Mouse (Mus musculus) CH12.LX (cell line): ENCODE measurements around the gene Dlgap1. TPM values are rescaled to one million over a fixed set of nuclear protein-coding genes. Genes with fewer than 3 reads are reported as not detected.

Experiments used
- DNase-seq: peaks from one replicate; pipeline ENCODE4 v3.0.0-alpha.2; 2013; ENCODE audit errors: extremely low read depth
- H3K27ac ChIP-seq: 2 replicates; pipeline ENCODE4 v1.5.1; 2012; ENCODE audit warnings: low read depth, mild to moderate bottlenecking, control low read depth, moderate library complexity; ENCODE audit not compliant: insufficient read depth
- H3K27me3 ChIP-seq: replicated peaks from 2 replicates; pipeline ENCODE3; 2012; ENCODE audit warnings: inconsistent platforms
- H3K36me3 ChIP-seq, 2 experiments: replicated peaks in 1 of 2; 2 replicates each; pipeline versions ENCODE3 to v1.6.1; 2012; ENCODE audit warnings: inconsistent platforms in 1 of 2, low read length in 1 of 2, mild to moderate bottlenecking in 1 of 2, mixed read lengths in 1 of 2, moderate library complexity in 1 of 2; ENCODE audit not compliant: control insufficient read depth in 1 of 2, insufficient read depth in 1 of 2
- H3K4me1 ChIP-seq, 2 experiments: 2 replicates each; pipeline ENCODE4 v1.6.1; 2012; ENCODE audit warnings: inconsistent platforms in 1 of 2, moderate library complexity in 1 of 2; ENCODE audit not compliant: insufficient read depth in 2 of 2, control insufficient read depth in 1 of 2
- H3K4me2 ChIP-seq: 2 replicates; pipeline ENCODE4 v1.6.1; 2012; ENCODE audit warnings: low read depth, mild to moderate bottlenecking, control low read depth; ENCODE audit not compliant: poor library complexity, insufficient read depth, severe bottlenecking
- H3K4me3 ChIP-seq, 3 experiments: fragments of 150-350 bp in 1 of 3; sonication (generic) in 1 of 3; replicated peaks in 1 of 3; 2 replicates each; pipeline versions ENCODE3 to v1.5.1; 2011 to 2012; ENCODE audit warnings: low read depth in 2 of 3, low read length in 2 of 3, mild to moderate bottlenecking in 2 of 3, moderate library complexity in 2 of 3, control low read depth in 1 of 3, improper control_type of control experiment in 1 of 3, inconsistent platforms in 1 of 3, mixed read lengths in 1 of 3; ENCODE audit not compliant: poor library complexity in 1 of 3
- H3K79me2 ChIP-seq: replicated peaks from 2 replicates; pipeline ENCODE4 v1.6.1; 2012; ENCODE audit warnings: mild to moderate bottlenecking, moderate library complexity; ENCODE audit not compliant: control insufficient read depth, poor library complexity, insufficient read depth, severe bottlenecking; ENCODE audit errors: extremely low read depth
- H3K9ac ChIP-seq: 2 replicates; pipeline ENCODE4 v1.6.1; 2012; ENCODE audit warnings: low read depth, mild to moderate bottlenecking, control low read depth, moderate library complexity; ENCODE audit not compliant: insufficient read depth
- H3K9me3 ChIP-seq: replicated peaks from 2 replicates; pipeline ENCODE3; 2012; ENCODE audit warnings: low read length, inconsistent platforms, mixed read lengths
- BHLHE40 ChIP-seq: IDR thresholded peaks from 2 replicates; pipeline ENCODE4 v1.6.1; 2011; ENCODE audit warnings: mild to moderate bottlenecking, low read depth, low read length, improper control_type of control experiment
- CHD1 ChIP-seq: IDR thresholded peaks from 2 replicates; pipeline ENCODE4 v1.6.1; 2012; ENCODE audit warnings: low read depth, low read length, improper control_type of control experiment, inconsistent platforms
- CHD2 ChIP-seq: IDR thresholded peaks from 2 replicates; pipeline ENCODE4 v1.6.1; 2011; ENCODE audit warnings: low read length, improper control_type of control experiment
- CTCF ChIP-seq, 2 experiments: IDR thresholded peaks in 1 of 2; conservative IDR thresholded peaks in 1 of 2; 2 replicates each; pipeline ENCODE4 v1.5.1; 2011 to 2012; ENCODE audit warnings: low read depth in 2 of 2, low read length in 2 of 2, improper control_type of control experiment in 1 of 2, inconsistent platforms in 1 of 2, mild to moderate bottlenecking in 1 of 2, moderate library complexity in 1 of 2
- ETS1 ChIP-seq: conservative IDR thresholded peaks from 2 replicates; pipeline ENCODE4 v1.6.1; 2012; ENCODE audit warnings: low read depth, mild to moderate bottlenecking, inconsistent platforms, low read length, improper control_type of control experiment, moderate library complexity
- GABPA ChIP-seq: IDR thresholded peaks from 2 replicates; pipeline ENCODE4 v1.6.1; 2012; ENCODE audit warnings: low read depth, low read length, improper control_type of control experiment, inconsistent platforms; ENCODE audit not compliant: insufficient replicate concordance
- HCFC1 ChIP-seq: IDR thresholded peaks from 2 replicates; pipeline ENCODE4 v1.6.1; 2012; ENCODE audit warnings: low read depth, mild to moderate bottlenecking, inconsistent platforms, low read length, improper control_type of control experiment
- IRF4 ChIP-seq: IDR thresholded peaks from 2 replicates; pipeline ENCODE4 v1.6.1; 2014; ENCODE audit warnings: low read depth, mild to moderate bottlenecking, inconsistent platforms, low read length, improper control_type of control experiment
- JUN ChIP-seq: IDR thresholded peaks from 2 replicates; pipeline ENCODE4 v1.6.1; 2011; ENCODE audit warnings: low read depth, mild to moderate bottlenecking, low read length, improper control_type of control experiment, moderate library complexity; ENCODE audit not compliant: insufficient read depth
- JUND ChIP-seq: conservative IDR thresholded peaks from 2 replicates; pipeline ENCODE4 v1.6.1; 2011; ENCODE audit warnings: low read depth, low read length, improper control_type of control experiment
- KAT2A ChIP-seq: IDR thresholded peaks from 2 replicates; pipeline ENCODE4 v1.6.1; 2012; ENCODE audit warnings: low read length, improper control_type of control experiment, inconsistent platforms; ENCODE audit not compliant: insufficient replicate concordance
- MAFK ChIP-seq: IDR thresholded peaks from 2 replicates; pipeline ENCODE4 v1.6.1; 2011; ENCODE audit warnings: low read length, improper control_type of control experiment; ENCODE audit not compliant: insufficient replicate concordance
- MAX ChIP-seq: IDR thresholded peaks from 2 replicates; pipeline ENCODE4 v1.6.1; 2011; ENCODE audit warnings: low read length, improper control_type of control experiment
- MAZ ChIP-seq: IDR thresholded peaks from 2 replicates; pipeline ENCODE4 v1.6.1; 2012; ENCODE audit warnings: low read depth, mild to moderate bottlenecking, inconsistent platforms, low read length, improper control_type of control experiment, moderate library complexity
- MXI1 ChIP-seq: IDR thresholded peaks from 2 replicates; pipeline ENCODE4 v1.6.1; 2011; ENCODE audit warnings: mild to moderate bottlenecking, low read depth, low read length, improper control_type of control experiment
- MYC ChIP-seq: IDR thresholded peaks from 2 replicates; pipeline ENCODE4 v1.6.1; 2011; ENCODE audit warnings: low read depth, mild to moderate bottlenecking, improper control_type of control experiment, low read length
- NELFE ChIP-seq: IDR thresholded peaks from 2 replicates; pipeline ENCODE4 v1.6.1; 2011; ENCODE audit warnings: low read depth, low read length, improper control_type of control experiment
- NRF1 ChIP-seq: IDR thresholded peaks from 2 replicates; pipeline ENCODE4 v1.6.1; 2014; ENCODE audit warnings: low read depth, mild to moderate bottlenecking, inconsistent platforms, low read length, improper control_type of control experiment, moderate library complexity
- PAX5 ChIP-seq: IDR thresholded peaks from 2 replicates; pipeline ENCODE4 v1.6.1; 2012; ENCODE audit warnings: low read length, inconsistent platforms, mixed read lengths
- POLR2A ChIP-seq: IDR thresholded peaks from 2 replicates; pipeline ENCODE4 v1.6.1; 2011; ENCODE audit warnings: low read depth, mild to moderate bottlenecking, improper control_type of control experiment, low read length
- POLR2AphosphoS2 ChIP-seq: IDR thresholded peaks from 2 replicates; pipeline ENCODE4 v1.6.1; 2011; ENCODE audit warnings: low read depth, low read length, improper control_type of control experiment
- RAD21 ChIP-seq: IDR thresholded peaks from 2 replicates; pipeline ENCODE4 v1.6.1; 2011; ENCODE audit warnings: low read depth, mild to moderate bottlenecking, low read length, improper control_type of control experiment, moderate library complexity
- RCOR1 ChIP-seq: conservative IDR thresholded peaks from 2 replicates; pipeline ENCODE4 v1.6.1; 2012; ENCODE audit warnings: low read depth, mild to moderate bottlenecking, inconsistent platforms, low read length, improper control_type of control experiment
- TCF12 ChIP-seq: IDR thresholded peaks from 2 replicates; pipeline ENCODE4 v1.6.1; 2014; ENCODE audit warnings: low read depth, mild to moderate bottlenecking, inconsistent platforms, low read length, improper control_type of control experiment
- USF1 ChIP-seq: IDR thresholded peaks from 2 replicates; pipeline ENCODE4 v1.6.1; 2014; ENCODE audit warnings: low read depth, mild to moderate bottlenecking, inconsistent platforms, low read length, improper control_type of control experiment
- ZKSCAN1 ChIP-seq: IDR thresholded peaks from 2 replicates; pipeline ENCODE4 v1.6.1; 2012; ENCODE audit warnings: low read depth, inconsistent platforms, low read length, improper control_type of control experiment, borderline replicate concordance
- ZNF384 ChIP-seq: IDR thresholded peaks from 2 replicates; pipeline ENCODE4 v1.6.1; 2012; ENCODE audit warnings: low read depth, low read length, improper control_type of control experiment, inconsistent platforms
- dilution Hi-C: fragments of 300-500 bp; cut with MboI; formaldehyde crosslinking; loops from 2 replicates; pipeline ENCODE4 v1.14.3; 2020; ENCODE audit warnings: low sequenced_read_pairs; ENCODE audit not compliant: extremely low pct_unique_long_range_greater_than_20kb, extremely low pct_ligation_motif_present
- in situ Hi-C: fragments of 300-500 bp; cut with MboI; formaldehyde crosslinking; loops from 3 replicates; pipeline ENCODE4 v1.14.3; 2019; ENCODE audit warnings: low sequenced_read_pairs, low pct_ligation_motif_present, low pct_unique_long_range_greater_than_20kb, mixed read lengths
- polyA plus RNA-seq: library from polyadenylated mRNA; unstranded; fragments of >175 nt; gene quantifications from 2 replicates; pipeline ENCODE4 v1.2.1, GENCODE M21; 2012; ENCODE audit warnings: low read depth; ENCODE audit not compliant: insufficient read length
- total RNA-seq, 2 experiments: library from RNA; depleted of rRNA; stranded (reverse); fragments of 300-350 nt in 1 of 2; fragments of >200 nt in 1 of 2; gene quantifications; 2 replicates each; pipeline ENCODE4 v1.2.3; 2012 to 2014

Gene Dlgap1
- total and polyA plus RNA-seq, 3 experiments, result 0.51 to 2.7 (median 1.2) TPM

GRCm38 (mm10) chr17:70446451-70446850 lies 477.6 kb downstream of the Dlgap1 start:
- Histone ChIP-seq H3K27ac (no peak overlapping the region), H3K27me3 (no peaks in the 10 kb centered on the region), H3K36me3 (no peaks in the 10 kb centered on the region), H3K9me3 (no peaks in the 10 kb centered on the region), H3K9ac (no peak overlapping the region), H3K4me2 (no peak overlapping the region), H3K79me2 (no peaks in the 10 kb centered on the region), H3K4me3 (no peak overlapping the region), H3K4me1 (peaks cover 0 to 12% of the 10 kb centered on the region in 2 experiments; a peak in 3 of 4 replicates)
- dilution Hi-C loops (no loop called here), in situ Hi-C loops (no loop called here)
- no peak for DNase-seq
- TF ChIP-seq TCF12, result no peak
- TF ChIP-seq BHLHE40, result peak; percentile 29; the same call in 1 of the 2 replicates

GRCm38 (mm10) chr17:70455036-70455435 lies 486.2 kb downstream of the Dlgap1 start:
- no peak overlapping the region for H3K4me3 ChIP-seq
- in situ Hi-C loops, result no loop called here
- no peak for DNase-seq

GRCm38 (mm10) chr17:70457103-70457502 lies 488.2 kb downstream of the Dlgap1 start:
- H3K9me3 ChIP-seq, result no peaks in the 10 kb centered on the region
- H3K36me3 ChIP-seq, result no peaks in the 10 kb centered on the region
- no peaks in the 10 kb centered on the region for H3K79me2 ChIP-seq
- H3K9ac ChIP-seq, result no peak overlapping the region
- no peak overlapping the region for H3K4me3 ChIP-seq
- H3K4me1 ChIP-seq, result peaks cover 0 to 12% of the 10 kb centered on the region in 2 experiments; a peak in 3 of 4 replicates
- in situ Hi-C loops, result no loop called here
- no peak overlapping the region for H3K27ac ChIP-seq
- dilution Hi-C loops, result no loop called here
- H3K27me3 ChIP-seq, result no peaks in the 10 kb centered on the region
- no peak overlapping the region for H3K4me2 ChIP-seq
- TF ChIP-seq USF1 (no peak), RAD21 (no peak), MAX (no peak), NELFE (no peak), GABPA (no peak), ETS1 (no peak), MXI1 (no peak), POLR2AphosphoS2 (no peak), NRF1 (no peak), PAX5 (no peak), JUN (no peak), HCFC1 (no peak), RCOR1 (no peak), CTCF (conservative IDR thresholded peaks at IDR 0.05 in 1 of 2, IDR thresholded peaks at IDR 0.05 in 1 of 2; ENCODE audit: low read depth in 2 of 2, low read length in 2 of 2) (no peak), MAFK (no peak)
- DNase-seq, result no peak

More at GRCm38 (mm10) chr17:70455036-70455435, 486.2 kb downstream of the Dlgap1 start:
- Histone ChIP-seq H3K4me2 (no peak overlapping the region), H3K27ac (no peak overlapping the region), H3K4me1 (peaks cover 0 to 24% of the 10 kb centered on the region in 2 experiments; a peak in 2 of 4 replicates), H3K27me3 (no peaks in the 10 kb centered on the region), H3K9me3 (no peaks in the 10 kb centered on the region), H3K79me2 (no peaks in the 10 kb centered on the region), H3K36me3 (no peaks in the 10 kb centered on the region), H3K9ac (no peak overlapping the region)
- dilution Hi-C loops, result no loop called here
- TF ChIP-seq KAT2A (no peak), CHD2 (no peak), ZNF384 (no peak), MAZ (no peak), NELFE (no peak), MYC (no peak), ZKSCAN1 (no peak), POLR2A (no peak), CHD1 (no peak), MXI1 (no peak), IRF4 (no peak), JUND (no peak), RCOR1 (no peak)
